Mouse (Mus musculus) gastrocnemius, postnatal 36 days (tissue): Measurements from ENCODE around the gene Gtf3a. TPM values are rescaled to one million over a fixed set of nuclear protein-coding genes. Genes with fewer than 3 reads are reported as not detected.
A peak's percentile ranks its signal among the peaks of the same experiment; 100 is the strongest.
"Not testable (repeated sequence)": the region's sequence is repeated elsewhere in the genome, so short reads cannot be mapped to it uniquely, and the experiment has no call there.

Experiments used
- DNase-seq, 2 experiments: peaks; one replicate each; pipeline ENCODE4 v3.0.0; 2022
- intact Hi-C: fragments of 180-260 bp; cut with DNase I; formaldehyde crosslinking; loops from one replicate; pipeline ENCODE4 v1.15.1; 2025
- long read RNA-seq, 2 experiments: library from polyadenylated mRNA; stranded (forward); transcript quantifications; one replicate each; pipeline ENCODE4 v2.0.0; 2021
- total RNA-seq, 2 experiments: library from RNA; stranded (reverse); gene quantifications; 2 replicates each; pipeline ENCODE4 v1.2.3; 2021

The Gtf3a gene
- total RNA-seq: 10 to 100 TPM; 24.6 to 26.5 TPM
- long read RNA-seq, experiment 1, transcript Gtf3a-204 (9 exons, 1,298 nt): major isoform, 43 of 58 reads
- long read RNA-seq, experiment 1, partial matches to known transcripts: 6 of 58 reads
- long read RNA-seq, experiment 1, other reads (novel, unspliced or antisense): 6 of 58 reads
- long read RNA-seq, experiment 2, transcript Gtf3a-201 (8 exons, 1,426 nt): minor isoform, 5 of 74 reads
- long read RNA-seq, experiment 2, transcript Gtf3a-204 (9 exons, 1,298 nt): major isoform, 59 of 74 reads
- long read RNA-seq, experiment 2, partial matches to known transcripts: 4 of 74 reads
- long read RNA-seq, experiment 2, other reads (novel, unspliced or antisense): 6 of 74 reads

- DNase-seq: peak; percentile 65 to 75
- intact Hi-C loops: no loop called here
Measured at GRCm38 (mm10) chr5:146948508-146949088, at the start of gene Gtf3a. Gene Gtf3a, plus strand, starts transcription at chr5:146948657.

DNA sequence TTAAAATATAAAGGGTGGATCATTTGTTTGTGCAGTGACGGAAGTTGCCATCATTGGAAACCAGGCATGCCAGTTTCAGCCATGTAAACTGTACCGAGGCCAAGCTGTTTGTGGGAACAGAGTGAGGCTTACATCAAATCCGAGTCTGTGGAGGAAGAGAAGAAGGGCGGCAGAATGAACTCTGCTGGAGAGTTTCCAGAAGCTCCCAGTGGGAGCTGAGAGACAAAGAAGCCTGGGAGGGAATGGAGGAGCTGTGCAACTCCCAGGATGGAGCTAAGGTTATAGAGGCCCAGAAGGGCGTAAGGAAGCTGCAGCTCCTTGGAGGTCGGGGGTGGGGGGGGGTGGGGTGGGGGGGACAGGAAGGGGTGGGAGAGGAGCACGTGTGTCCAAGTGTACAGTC, 48.1 kb upstream of the Gtf3a start:
- DNase-seq: no peak
- intact Hi-C loops: no loop called here

GRCm38 (mm10) chr5:146901501-146901900, 47.0 kb upstream of the Gtf3a start:
- intact Hi-C loops: no loop called here
- no peak for DNase-seq

DNA sequence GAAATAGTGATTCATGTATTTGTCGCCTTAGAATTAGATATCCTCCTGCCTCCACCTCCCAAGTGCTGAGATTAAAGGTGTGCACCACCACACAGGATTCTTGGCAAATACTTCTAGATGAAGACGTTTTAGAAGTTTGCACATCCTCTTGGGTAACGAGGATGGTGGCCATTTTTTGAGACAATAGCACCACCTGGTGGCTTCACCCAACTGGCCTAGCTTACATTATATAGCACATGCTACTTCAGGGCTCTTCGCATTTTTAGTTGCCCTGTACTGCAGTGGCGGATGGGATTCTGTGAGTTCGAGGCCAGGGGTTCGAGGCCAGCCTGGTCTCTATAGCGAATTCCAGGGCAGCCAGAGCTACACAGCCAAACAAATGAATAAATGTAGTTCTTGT, 44.1 kb upstream of the Gtf3a start:
- peak; percentile 29 to 67 for DNase-seq
- intact Hi-C loops: loop anchor here (1.0 to 2.0 kb wide), 2 partner anchors 198 to 414 kb away; no protein-coding TSS in a partner anchor

GRCm38 (mm10) chr5:146905486-146906172, 42.8 kb upstream of the Gtf3a start:
- intact Hi-C loops: loop anchor here (1.0 to 2.0 kb wide), 2 partner anchors 230 to 413 kb away; no protein-coding TSS in a partner anchor
- peak; percentile 53 to 69 for DNase-seq

- intact Hi-C loops: no loop called here
- DNase-seq: no peak
Measured at GRCm38 (mm10) chr5:146907533-146907932, 40.9 kb upstream of the Gtf3a start.

DNA sequence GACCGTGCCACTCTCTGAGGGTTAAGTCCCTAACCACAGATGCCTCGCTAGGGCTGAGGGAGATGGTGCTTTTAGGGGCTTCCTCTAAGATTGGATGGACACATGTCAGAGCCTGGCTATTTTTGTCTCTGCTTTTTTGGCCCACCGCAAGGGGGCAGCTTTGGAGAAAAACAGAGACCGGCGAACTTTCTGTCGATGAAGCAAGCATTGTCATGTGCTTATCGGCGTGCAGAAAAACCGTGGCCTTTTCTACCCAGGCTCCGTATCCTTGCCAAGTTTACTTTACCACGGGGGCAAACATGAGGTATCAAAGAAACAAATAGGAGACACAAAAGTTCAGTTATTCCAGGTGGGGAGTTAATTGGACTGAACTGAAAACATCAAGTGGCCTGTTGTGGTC, 39.8 kb upstream of the Gtf3a start:
- intact Hi-C loops: no loop called here
- DNase-seq: no peak

- intact Hi-C loops: no loop called here
Measured at GRCm38 (mm10) chr5:146912206-146912605, 36.3 kb upstream of the Gtf3a start.

DNA sequence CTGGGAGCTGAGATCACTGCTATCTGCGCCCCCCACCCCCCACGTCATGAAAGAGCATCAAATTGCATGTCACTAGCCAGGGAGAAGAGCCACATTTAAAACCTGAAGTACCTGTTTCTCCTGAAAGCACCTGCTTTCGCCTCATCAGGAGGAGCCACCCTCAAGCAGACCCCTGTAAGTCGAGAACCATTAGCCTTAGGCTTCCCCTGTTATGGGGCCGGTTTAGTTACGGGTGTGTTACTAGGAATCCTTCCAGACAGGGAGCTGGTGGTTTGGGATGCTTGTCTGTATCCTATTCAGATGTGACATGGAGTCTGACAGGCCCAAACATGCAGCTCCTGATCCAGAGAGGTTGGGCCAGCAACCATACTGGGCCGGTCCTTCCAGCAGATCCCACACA, 35.1 kb upstream of the Gtf3a start:
- intact Hi-C loops: no loop called here
- no peak for DNase-seq

More at GRCm38 (mm10) chr5:146912206-146912605, 36.3 kb upstream of the Gtf3a start:
- DNase-seq: no peak

- DNase-seq: peak; percentile 23 to 31
- intact Hi-C loops: loop anchor here (2.0 kb wide), 2 partner anchors 313 to 405 kb away; no protein-coding TSS in a partner anchor
Measured at GRCm38 (mm10) chr5:146914088-146914766, 34.2 kb upstream of the Gtf3a start.

GRCm38 (mm10) chr5:146916273-146916672, 32.2 kb upstream of the Gtf3a start:
- DNase-seq: no peak
- intact Hi-C loops: no loop called here

DNA sequence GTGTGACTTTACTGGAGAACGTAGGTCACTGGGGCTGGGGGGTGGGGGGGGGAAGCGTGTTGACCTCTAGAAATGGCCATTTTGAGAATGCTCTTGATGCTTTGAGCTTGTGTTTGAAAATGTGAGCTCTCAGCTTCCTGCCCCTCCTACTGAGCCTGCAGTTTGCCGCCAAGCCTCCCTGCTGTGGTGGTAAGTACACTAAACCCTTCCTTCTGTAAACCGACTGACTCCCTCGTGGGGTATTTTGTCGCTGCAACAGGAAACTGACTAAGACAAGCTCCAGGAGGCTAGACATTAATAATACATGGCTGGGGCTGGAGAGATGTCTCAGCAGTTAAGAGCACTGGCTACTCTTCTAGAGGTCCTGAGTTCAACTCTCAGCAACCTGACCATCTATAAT, 31.7 kb upstream of the Gtf3a start:
- DNase-seq: no peak
- intact Hi-C loops: no loop called here

DNA sequence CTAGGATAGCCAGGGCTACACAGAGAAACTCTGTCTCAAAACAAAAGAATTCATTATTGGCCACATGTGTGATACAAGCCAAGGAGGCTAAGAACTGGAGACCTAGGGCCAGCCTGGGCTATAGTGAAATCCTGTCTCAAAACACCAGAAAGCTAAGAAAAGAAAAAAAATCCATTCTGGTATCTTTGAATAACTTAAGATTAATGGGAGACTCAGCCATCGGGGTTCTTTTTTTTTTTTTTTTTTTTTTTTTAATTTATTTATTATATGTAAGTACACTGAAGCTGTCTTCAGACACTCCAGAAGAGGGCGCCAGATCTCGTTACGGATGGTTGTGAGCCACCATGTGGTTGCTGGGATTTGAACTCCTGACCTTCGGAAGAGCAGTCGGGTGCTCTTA, 31.1 kb upstream of the Gtf3a start:
- DNase-seq, intact Hi-C loops: not testable (repeated sequence)

GRCm38 (mm10) chr5:146919874-146920273, 28.6 kb upstream of the Gtf3a start:
- intact Hi-C loops: no loop called here
- DNase-seq: no peak

- intact Hi-C loops: no loop called here
- no peak for DNase-seq
Measured at GRCm38 (mm10) chr5:146920314-146921161, 27.9 kb upstream of the Gtf3a start.

- no peak for DNase-seq
- intact Hi-C loops: no loop called here
Measured at GRCm38 (mm10) chr5:146921224-146921623, 27.2 kb upstream of the Gtf3a start.

DNA sequence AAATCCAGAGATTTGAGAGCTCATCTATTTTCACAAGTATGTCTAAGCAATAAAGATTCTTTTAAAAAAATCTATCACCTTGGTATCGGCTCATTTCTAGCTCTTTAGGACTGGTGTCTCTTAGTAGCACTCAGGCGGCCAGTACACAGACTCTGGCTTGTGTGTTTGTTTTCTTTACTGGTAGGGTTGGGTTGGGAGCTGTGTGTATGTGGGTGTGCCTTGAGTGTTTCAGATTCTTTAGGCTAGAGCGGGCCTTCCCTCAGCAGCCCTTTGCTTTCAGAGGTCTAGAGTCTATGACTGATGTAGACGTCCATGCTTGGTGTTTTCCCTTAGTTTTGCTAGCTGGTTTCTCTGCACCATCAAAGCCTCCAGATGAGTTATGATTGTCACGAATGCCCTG, 24.9 kb upstream of the Gtf3a start:
- intact Hi-C loops: no loop called here

GRCm38 (mm10) chr5:146926673-146927072, 21.8 kb upstream of the Gtf3a start:
- DNase-seq: no peak
- intact Hi-C loops: no loop called here

More for the DNA sequence above, 24.9 kb upstream of the Gtf3a start:
- no peak for DNase-seq

DNA sequence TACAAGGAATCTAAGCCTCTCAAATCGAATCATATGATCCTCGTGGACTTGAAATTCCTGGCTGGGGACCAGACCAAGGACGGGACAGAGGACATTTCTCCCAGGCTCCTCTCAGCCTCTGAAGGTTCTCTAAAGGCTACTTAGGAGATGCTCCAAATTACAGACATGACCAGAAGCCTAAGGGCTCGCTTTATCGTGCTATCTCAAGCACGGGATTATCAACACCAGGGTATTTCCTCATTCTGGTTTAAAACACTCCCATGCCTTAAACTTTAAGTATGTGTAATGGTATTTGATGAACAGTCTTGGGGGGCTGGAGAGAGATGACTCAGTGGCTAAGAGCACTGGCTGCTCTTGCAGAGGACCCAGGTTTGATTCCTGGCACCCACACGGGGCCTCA, 17.0 kb upstream of the Gtf3a start:
- intact Hi-C loops: no loop called here
- DNase-seq: no peak
